Mouse (Mus musculus) ES-E14 (cell line): ENCODE results near the gene Pou6f1. TPM values are rescaled to one million over a fixed set of nuclear protein-coding genes. Genes with fewer than 3 reads are reported as not detected.

ENCODE experiments used
- DNase-seq: peaks from one replicate; pipeline ENCODE4 v3.0.0-alpha.2; 2013; ENCODE audit warnings: low read depth, low spot score
- H3K27ac ChIP-seq: 2 replicates; pipeline ENCODE4 v1.5.1; 2012; ENCODE audit warnings: low read depth, mild to moderate bottlenecking, low read length, moderate library complexity, mixed read lengths; ENCODE audit not compliant: poor library complexity, insufficient read depth, severe bottlenecking
- H3K36me3 ChIP-seq: 2 replicates; pipeline ENCODE4 v1.6.1; 2012; ENCODE audit warnings: mild to moderate bottlenecking, low read length, moderate library complexity, mixed read lengths; ENCODE audit not compliant: control insufficient read depth, poor library complexity, insufficient read depth, severe bottlenecking
- H3K4me1 ChIP-seq, 2 experiments: fragments of 150-350 bp in 1 of 2; sonication (generic) in 1 of 2; 2 replicates each; pipeline ENCODE4 v1.6.1; 2012; ENCODE audit warnings: low read length in 2 of 2, mild to moderate bottlenecking in 1 of 2, mixed read lengths in 1 of 2; ENCODE audit not compliant: control insufficient read depth in 2 of 2, insufficient read depth in 2 of 2, poor library complexity in 1 of 2
- H3K4me3 ChIP-seq, 2 experiments: fragments of 150-350 bp in 1 of 2; sonication (generic) in 1 of 2; 2 replicates each; pipeline ENCODE4 v1.5.1; 2012; ENCODE audit warnings: low read length in 2 of 2, low read depth in 1 of 2, mild to moderate bottlenecking in 1 of 2, mixed read lengths in 1 of 2; ENCODE audit not compliant: insufficient read depth in 1 of 2, poor library complexity in 1 of 2, severe bottlenecking in 1 of 2
- H3K9ac ChIP-seq: 2 replicates; pipeline ENCODE4 v1.6.1; 2012; ENCODE audit warnings: low read depth, mild to moderate bottlenecking, low read length, mixed read lengths; ENCODE audit not compliant: poor library complexity, insufficient read depth, severe bottlenecking
- H3K9me3 ChIP-seq: fragments of 150-350 bp; sonication (generic); 2 replicates; pipeline ENCODE4 v1.6.1; 2012; ENCODE audit warnings: low read depth, mild to moderate bottlenecking, low read length; ENCODE audit not compliant: control insufficient read depth, insufficient read depth
- CHD2 ChIP-seq: IDR thresholded peaks from 2 replicates; pipeline ENCODE4 v1.6.1; 2014; ENCODE audit warnings: mild to moderate bottlenecking, low read depth, low read length, inconsistent platforms
- HCFC1 ChIP-seq: IDR thresholded peaks from 2 replicates; pipeline ENCODE4 v1.6.1; 2012; ENCODE audit warnings: low read length, inconsistent platforms, borderline replicate concordance; ENCODE audit not compliant: insufficient read depth
- MAFK ChIP-seq: IDR thresholded peaks from 2 replicates; pipeline ENCODE4 v1.6.1; 2014; ENCODE audit warnings: mild to moderate bottlenecking, low read depth, low read length, inconsistent platforms; ENCODE audit not compliant: insufficient read depth
- ZC3H11A ChIP-seq: IDR thresholded peaks from 2 replicates; pipeline ENCODE4 v1.6.1; 2012; ENCODE audit warnings: low read depth, mild to moderate bottlenecking, inconsistent platforms, low read length, borderline replicate concordance
- ZNF384 ChIP-seq: IDR thresholded peaks from 2 replicates; pipeline ENCODE4 v1.6.1; 2012; ENCODE audit warnings: low read depth, low read length, inconsistent platforms
- in situ Hi-C, 2 experiments: fragments of 600-800 bp; cut with MboI; formaldehyde crosslinking; loops; one replicate each; pipeline ENCODE4 v1.15.1; 2025; ENCODE audit warnings: low sequenced_read_pairs in 2 of 2, inconsistent platforms in 1 of 2; ENCODE audit not compliant: unreplicated experiment in 2 of 2
- total RNA-seq: library from RNA; depleted of rRNA; stranded (reverse); fragments of 300-350 nt; gene quantifications from 2 replicates; pipeline ENCODE4 v1.2.3, GENCODE M21; 2012

Pou6f1 gene
- total RNA-seq, 1 experiment: 4.1 TPM

DNA sequence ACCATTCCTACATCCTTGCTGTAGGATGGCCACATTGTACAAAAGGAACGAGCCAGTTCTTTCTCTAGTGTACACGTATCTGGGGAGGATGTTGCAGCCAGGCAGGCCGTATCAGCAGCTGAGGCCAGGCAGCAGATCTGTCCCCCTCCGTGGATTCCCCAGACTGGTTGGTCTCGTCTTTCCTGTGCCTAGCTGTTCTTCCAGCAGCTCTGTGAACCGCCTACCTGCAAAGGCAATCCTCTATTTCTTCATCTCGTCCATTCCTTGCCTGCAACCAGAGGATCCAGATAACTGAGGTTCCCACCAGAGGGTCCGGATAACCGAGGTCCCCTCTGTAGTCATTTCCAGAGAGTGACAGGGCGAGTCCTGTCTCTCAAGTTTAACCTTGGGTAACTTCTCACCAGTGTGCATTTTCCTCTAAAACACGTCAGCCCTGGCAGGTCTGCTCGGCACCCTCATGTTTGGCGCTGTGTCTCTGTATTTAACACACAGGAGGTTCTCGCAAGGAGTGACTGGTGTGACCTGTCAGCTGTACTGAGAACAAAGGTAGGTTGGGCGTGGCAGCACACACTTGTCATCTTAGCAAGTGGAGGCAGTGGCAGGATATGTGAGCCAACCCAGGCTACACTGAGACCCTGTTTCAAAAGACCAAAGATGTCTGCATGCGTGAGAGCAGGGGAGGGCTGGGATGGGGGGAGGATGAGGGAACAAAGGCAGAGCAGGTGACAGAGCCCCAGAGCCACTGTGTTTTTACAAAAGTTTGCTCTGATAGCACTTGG lies 40.4 kb upstream of the Pou6f1 start:
- peaks cover 3 to 21% of the 10 kb centered on the region in 2 experiments; a peak in 2 of 4 replicates for H3K4me1 ChIP-seq
- H3K27ac ChIP-seq: no peak overlapping the region
- no peaks in the 10 kb centered on the region; the same call in 1 of the 2 replicates for H3K36me3 ChIP-seq
- no peak overlapping the region for H3K4me3 ChIP-seq
- H3K9me3 ChIP-seq: no peaks in the 10 kb centered on the region
- in situ Hi-C loops: no loop called here
- no peak for DNase-seq
- TF ChIP-seq CHD2 (no peak), ZNF384 (no peak)
- H3K9ac ChIP-seq: no peak overlapping the region

DNA sequence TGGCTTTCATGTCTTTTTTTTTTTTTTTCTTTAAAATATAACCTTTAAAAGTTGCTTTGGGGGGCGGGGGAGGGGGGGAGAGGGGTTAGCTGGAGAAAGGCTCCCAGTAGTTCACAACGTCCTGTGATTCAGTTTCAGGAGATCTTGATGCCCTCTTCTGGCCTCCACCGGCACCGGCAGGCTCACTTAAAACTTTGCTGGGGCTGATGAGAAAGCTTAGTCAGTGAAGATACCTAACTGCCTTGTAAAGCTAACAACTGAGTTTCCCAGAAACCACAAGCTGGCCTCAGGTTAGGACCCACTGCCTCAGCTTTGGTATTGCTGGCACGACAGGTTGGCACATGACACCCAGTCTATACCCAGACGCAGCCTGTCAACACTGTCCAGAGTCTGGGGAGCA lies 37.9 kb upstream of the Pou6f1 start:
- Histone ChIP-seq H3K9me3 (no peaks in the 10 kb centered on the region), H3K36me3 (peaks cover 2% of the 10 kb centered on the region; the same call in 1 of the 2 replicates), H3K4me3 (no peak overlapping the region), H3K4me1 (peaks cover 6 to 29% of the 10 kb centered on the region in 2 experiments; a peak in 3 of 4 replicates), H3K9ac (no peak overlapping the region), H3K27ac (no peak overlapping the region)
- no peak for DNase-seq
- no peak for TF ChIP-seq CHD2
- TF ChIP-seq MAFK: no peak
- no peak for TF ChIP-seq ZC3H11A
- TF ChIP-seq HCFC1: no peak
- TF ChIP-seq ZNF384: no peak
- in situ Hi-C loops: no loop called here

DNA sequence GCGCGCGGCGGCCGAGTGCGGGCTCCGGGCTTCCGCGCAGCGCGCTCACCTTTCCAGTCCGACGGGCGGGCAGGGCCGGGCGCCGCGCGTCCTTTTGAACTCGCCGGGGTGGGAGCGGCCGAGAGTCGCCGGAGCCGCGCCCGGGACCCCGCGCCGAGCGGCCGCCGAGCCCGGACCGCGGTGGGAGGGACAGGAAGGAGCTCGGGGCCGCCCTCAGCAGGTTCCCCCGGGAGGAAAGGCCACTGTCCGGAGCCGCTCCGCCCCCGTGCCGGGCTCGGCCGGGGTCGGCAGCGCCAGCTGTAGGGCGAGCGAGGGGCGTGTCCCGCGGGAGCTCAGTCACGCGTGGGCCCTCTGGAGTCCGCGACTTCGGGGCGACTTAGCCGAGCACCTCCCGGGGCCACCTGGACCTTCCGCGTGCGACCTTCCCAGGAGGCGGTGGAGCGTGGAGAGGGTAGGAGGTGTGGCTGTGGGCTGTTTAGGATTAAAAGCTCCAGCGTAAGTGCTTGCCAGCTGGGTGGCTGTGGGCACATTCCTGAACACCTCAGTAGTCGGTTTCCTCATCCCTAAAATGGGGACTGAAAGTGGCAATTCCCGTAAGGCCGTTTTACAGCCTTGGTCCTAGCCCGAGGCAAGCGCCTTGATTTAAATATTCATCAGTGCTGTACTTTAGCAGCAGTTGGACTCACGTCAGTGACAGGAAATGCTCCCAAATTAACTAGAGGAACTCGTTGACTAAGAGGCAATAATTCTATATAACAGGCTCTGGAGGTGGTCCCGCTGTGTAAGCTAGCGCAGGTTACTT lies 37.1 kb upstream of the Pou6f1 start, which contains the start of gene Smagp:
TSS of gene Smagp (minus strand) at position 241 of the 802 bp plus-strand sequence.
- Histone ChIP-seq H3K9ac (peak within 1 kb of the TSS; percentile 76), H3K4me1 (peaks cover 6 to 35% of the 10 kb centered on the region in 2 experiments; a peak in 3 of 4 replicates), H3K4me3 (peak within 1 kb of the TSS; percentile 76 to 78), H3K36me3 (peaks cover 6% of the 10 kb centered on the region; the same call in 1 of the 2 replicates), H3K27ac (no peak within 1 kb of the TSS; the same call in 1 of the 2 replicates), H3K9me3 (no peaks in the 10 kb centered on the region)
- DNase-seq: no peak
- TF ChIP-seq ZC3H11A (no peak), CHD2 (no peak)
- in situ Hi-C loops: no loop called here

DNA sequence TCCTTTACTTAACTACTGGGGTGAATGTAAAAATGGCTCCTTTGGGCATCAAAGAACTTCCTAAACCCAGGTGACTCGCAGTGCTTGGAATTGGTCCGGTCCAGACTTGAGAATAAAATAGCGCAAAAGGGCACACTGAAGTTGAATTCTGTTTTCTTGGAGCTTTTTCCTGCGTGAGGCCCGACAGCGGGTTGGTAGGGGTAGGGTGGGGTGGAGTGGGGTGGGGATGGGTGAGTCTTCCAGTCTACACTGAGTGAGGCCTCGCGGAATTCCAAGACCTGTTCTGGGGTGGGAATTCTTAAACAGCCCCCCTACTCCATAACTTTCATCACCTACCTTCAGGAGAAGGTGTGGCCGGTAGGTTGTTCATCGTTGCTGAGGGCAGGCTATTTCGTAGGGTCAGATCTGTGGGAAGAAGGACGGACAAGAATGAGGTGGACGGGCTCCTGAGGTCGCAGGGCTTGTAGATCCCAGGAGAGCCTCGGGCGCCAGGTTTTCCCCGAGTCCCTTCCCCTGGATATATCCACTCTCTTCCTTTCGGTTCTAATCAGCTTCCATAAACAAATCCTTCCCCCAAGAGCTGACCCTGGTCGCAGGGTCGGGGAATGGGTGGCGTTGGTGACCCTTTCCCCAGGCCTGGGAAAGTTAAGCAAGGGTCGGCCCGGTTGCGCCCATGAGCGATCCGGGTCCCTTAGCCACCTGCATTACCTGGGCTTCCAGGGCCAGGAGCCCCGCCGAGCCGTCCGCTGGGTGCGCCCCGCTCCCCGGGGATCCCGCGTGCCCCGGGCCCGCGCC lies 36.3 kb upstream of the Pou6f1 start:
- TF ChIP-seq CHD2 (no peak), HCFC1 (no peak), MAFK (no peak), ZC3H11A (no peak), ZNF384 (no peak)
- Histone ChIP-seq H3K9ac (peak overlapping the region; percentile 76), H3K4me3 (peak overlapping the region; percentile 76 to 78), H3K27ac (no peak overlapping the region; the same call in 1 of the 2 replicates), H3K9me3 (no peaks in the 10 kb centered on the region), H3K4me1 (peaks cover 9 to 38% of the 10 kb centered on the region in 2 experiments; a peak in 3 of 4 replicates), H3K36me3 (peaks cover 6% of the 10 kb centered on the region; the same call in 1 of the 2 replicates)
- no peak for DNase-seq
- in situ Hi-C loops: no loop called here
